In genomic region chr14:26357242-26357641, GRCm38 (mm10) we compare ENCODE assay signal across 9 mouse cellular contexts.
A peak's percentile ranks its signal among the peaks of the same experiment; 100 is the strongest.
DNase-seq lines count a peak whose midpoint lies in the region; ATAC-seq and TF ChIP-seq lines count a peak whose summit lies in the region.
"Had no signal": no experiment of that assay in that cellular context is flagged by ENCODE, and none has a peak within 500 bp of the region (broad histone marks: within the 10 kb centered on the region; RNA-seq: fewer than 3 reads in every experiment).

No protein-coding gene starts in this region.

- no peak for TF ChIP-seq CTCF in brain, embryonic 14.5 days (IDR thresholded peaks at IDR 0.05; ENCODE audit: borderline replicate concordance, extremely low read depth, insufficient read depth, insufficient read length)

- H3K4me3 ChIP-seq in forebrain, embryonic 14.5 days (ENCODE audit: low read depth, low read length): no peak overlapping the region
- H3K4me3 ChIP-seq in forebrain, embryonic 13.5 days: no peak overlapping the region
- H3K4me3 ChIP-seq: midbrain, embryonic 12.5 days had no signal

- H3K9me3 ChIP-seq in forebrain, embryonic 14.5 days (replicated peaks; ENCODE audit: control insufficient read depth, low read length): no peaks in the 10 kb centered on the region
- no peaks in the 10 kb centered on the region for H3K9me3 ChIP-seq in forebrain, embryonic 13.5 days (replicated peaks)
- H3K9me3 ChIP-seq: midbrain, embryonic 12.5 days had no signal

- H3K4me2 ChIP-seq in forebrain, embryonic 14.5 days (ENCODE audit: low read length): no peak overlapping the region
- H3K4me2 ChIP-seq in forebrain, embryonic 13.5 days: no peak overlapping the region
- H3K4me2 ChIP-seq: midbrain, embryonic 12.5 days had no signal

- H3K9ac ChIP-seq in forebrain, embryonic 14.5 days (ENCODE audit: low read length): no peak overlapping the region
- H3K9ac ChIP-seq in forebrain, embryonic 13.5 days: no peak overlapping the region
- H3K9ac ChIP-seq: midbrain, embryonic 12.5 days had no signal

- H3K27me3 ChIP-seq in forebrain, embryonic 14.5 days (replicated peaks; ENCODE audit: control insufficient read depth, insufficient read depth, low read length): no peaks in the 10 kb centered on the region
- H3K27me3 ChIP-seq in forebrain, embryonic 13.5 days: no peaks in the 10 kb centered on the region
- H3K27me3 ChIP-seq: midbrain, embryonic 12.5 days had no signal

- DNase-seq in forebrain, embryonic 14.5 days (ENCODE audit: low spot score): peak; percentile 3
- peak; percentile 32 for DNase-seq in brain, embryonic 14.5 days (ENCODE audit: low read depth)
- peak; percentile 17 for DNase-seq in lung, postnatal 14 days
- DNase-seq in frontal cortex, postnatal 36 days (ENCODE audit: low spot score in 2 of 2): no peak
- DNase-seq in right cerebral cortex, adult 2 months (ENCODE audit: low spot score in 2 of 2): no peak
- no peak for DNase-seq in natural killer cell, adult 2 months (ENCODE audit: low spot score in 2 of 2)

- 66% methylated on average over 6 of the region's 6 CpGs for WGBS in forebrain, embryonic 14.5 days
- WGBS in forebrain, embryonic 13.5 days: 64% methylated on average over 6 of the region's 6 CpGs

- ATAC-seq in forebrain, embryonic 14.5 days: no peak
- no peak for ATAC-seq in forebrain, embryonic 13.5 days
- peak; percentile 61 to 69 for ATAC-seq in hematopoietic stem cell, adult 5-6 weeks (replicated peaks in 1 of 2; ENCODE audit: insufficient read depth in 1 of 2, low FRiP score in 2 of 2, low TSS enrichment in 1 of 2, low read depth in 1 of 2, poor library complexity in 2 of 2, severe bottlenecking in 2 of 2)

- no peak overlapping the region for H3K27ac ChIP-seq in forebrain, embryonic 14.5 days (ENCODE audit: low read depth, low read length)
- no peak overlapping the region for H3K27ac ChIP-seq in forebrain, embryonic 13.5 days
- H3K27ac ChIP-seq: midbrain, embryonic 12.5 days had no signal

- no peak for TF ChIP-seq POLR2A in brain, embryonic 14.5 days (IDR thresholded peaks at IDR 0.05; ENCODE audit: borderline replicate concordance, extremely low read depth, insufficient read depth, insufficient read length, poor library complexity, severe bottlenecking)

- H3K4me1 ChIP-seq in forebrain, embryonic 14.5 days (ENCODE audit: control insufficient read depth, insufficient read depth, low read length): no peaks in the 10 kb centered on the region
- no peaks in the 10 kb centered on the region for H3K4me1 ChIP-seq in forebrain, embryonic 13.5 days
- H3K4me1 ChIP-seq: midbrain, embryonic 12.5 days had no signal

- H3K36me3 ChIP-seq in forebrain, embryonic 14.5 days (ENCODE audit: control insufficient read depth, insufficient read depth, low read length): no peaks in the 10 kb centered on the region
- H3K36me3 ChIP-seq in forebrain, embryonic 13.5 days (ENCODE audit: poor library complexity, severe bottlenecking): no peaks in the 10 kb centered on the region
- H3K36me3 ChIP-seq: midbrain, embryonic 12.5 days had no signal

Comparison
In these comparisons a context has a peak if more than half of its experiments do, and no peak if none do; other contexts are left out.
1. ATAC-seq: peak in hematopoietic stem cell, adult 5-6 weeks (2 of 2); none in forebrain, embryonic 14.5 days (single experiment) and forebrain, embryonic 13.5 days (single experiment).
2. DNase-seq: peak in forebrain, embryonic 14.5 days (single experiment), brain, embryonic 14.5 days (single experiment) and lung, postnatal 14 days (single experiment); none in frontal cortex, postnatal 36 days (0 of 2), right cerebral cortex, adult 2 months (0 of 2) and natural killer cell, adult 2 months (0 of 2).